Mouse (Mus musculus): ENCODE data around the gene Myom3. TPM values are rescaled to one million over a fixed set of nuclear protein-coding genes. Genes with fewer than 3 reads are reported as not detected.

Myom3 gene
- total RNA-seq, 2 experiments from 2014 or later, result 0.27 to 0.38 TPM

DNA sequence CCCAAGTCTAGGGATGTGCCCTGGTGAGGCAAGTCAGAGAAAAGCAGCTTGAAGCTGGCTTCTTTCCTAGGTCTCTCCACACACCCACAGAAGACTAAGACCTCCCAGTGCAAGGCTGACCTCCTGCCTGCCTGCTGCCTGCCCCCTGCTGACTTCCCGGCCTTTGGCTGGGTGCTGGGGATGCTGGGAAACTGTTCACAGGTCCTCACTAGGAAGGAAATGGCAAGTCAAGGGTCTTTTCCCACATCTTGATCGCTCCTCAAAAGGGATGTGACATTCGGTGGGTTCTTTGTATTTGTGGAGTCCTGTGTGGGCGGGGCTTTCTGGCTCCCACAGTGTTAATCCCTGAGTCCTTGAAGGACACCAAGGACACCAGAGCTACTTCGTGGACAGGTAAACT, 44.7 kb downstream of the Myom3 start:
- DNase-seq (ENCODE audit: low spot score in 2 of 2), result no peak

GRCm38 (mm10) chr4:135814896-135815295, 55.4 kb downstream of the Myom3 start:
- DNase-seq (ENCODE audit: low spot score in 2 of 2), result no peak

DNA sequence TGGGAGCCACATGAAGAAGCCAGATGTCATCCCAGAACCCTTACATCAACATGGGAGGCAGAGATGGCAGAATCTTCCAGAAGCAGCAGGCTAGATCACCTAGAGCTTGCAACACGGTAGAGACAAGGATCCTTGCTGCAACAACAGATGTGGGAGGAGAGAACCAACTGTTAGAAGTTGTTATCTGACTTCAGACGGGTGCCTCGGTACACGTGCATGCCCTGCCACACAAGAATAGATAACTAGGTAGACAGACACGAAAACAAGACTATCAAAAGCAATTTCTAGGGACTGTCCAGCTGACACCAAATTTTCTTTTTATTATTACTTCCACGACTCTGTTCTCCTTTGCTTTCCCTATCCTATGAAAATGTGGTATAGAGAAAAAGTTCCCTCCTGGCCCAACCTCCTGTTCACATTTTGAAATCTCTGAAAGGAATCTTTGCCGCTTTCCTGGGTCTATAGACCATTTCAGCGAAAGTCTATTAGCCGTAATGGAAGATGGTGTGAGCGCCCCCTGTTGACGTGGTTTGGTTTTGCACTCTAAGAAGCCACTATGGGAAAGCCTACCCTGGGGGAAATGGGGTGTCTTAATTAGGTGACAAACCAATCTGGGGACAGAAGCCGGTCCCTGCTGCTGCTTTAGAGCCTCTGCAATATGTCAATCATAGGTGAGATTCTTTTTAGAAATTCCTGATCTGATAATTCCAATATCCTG, 57.5 kb downstream of the Myom3 start:
- DNase-seq (ENCODE audit: low spot score in 2 of 2), result peak in 1 of 2 experiments; percentile 24

GRCm38 (mm10) chr4:135818366-135818765, 58.9 kb downstream of the Myom3 start:
- no peak for DNase-seq (ENCODE audit: low spot score in 2 of 2)

DNA sequence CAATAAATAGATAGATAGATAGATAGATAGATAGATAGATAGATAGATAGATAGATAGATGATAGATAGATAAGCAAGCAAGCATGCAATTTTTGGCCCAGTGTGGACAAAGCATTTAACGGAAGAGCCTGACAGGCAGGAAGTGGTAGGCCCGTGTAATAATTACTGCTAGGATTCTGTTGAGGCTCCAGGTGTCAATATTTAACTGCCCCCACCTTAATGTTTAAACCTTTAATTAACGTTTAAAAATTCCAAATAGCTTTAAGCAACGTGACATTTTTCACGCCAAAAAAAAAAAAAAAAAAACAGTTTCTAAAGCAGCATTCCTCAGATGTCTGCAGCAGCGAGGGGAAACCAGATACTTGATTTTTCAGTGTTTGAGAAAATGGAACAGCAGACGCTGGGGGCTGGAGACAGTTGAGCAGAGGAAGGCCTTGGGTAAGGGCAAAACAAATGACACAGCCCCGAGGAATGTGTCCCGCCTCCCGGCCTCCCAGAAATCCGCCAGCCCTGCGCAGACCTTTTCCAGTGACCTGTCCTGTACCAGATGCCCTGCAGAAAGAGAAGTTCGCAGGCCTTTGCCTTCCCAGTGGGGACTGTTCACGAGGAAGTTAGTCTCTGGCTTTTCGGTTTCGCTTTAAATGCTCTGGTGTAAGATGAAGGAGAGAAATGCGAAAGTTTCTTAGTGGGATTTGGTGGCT, 60.5 kb downstream of the Myom3 start:
- DNase-seq (ENCODE audit: low spot score in 2 of 2), result no peak

DNA sequence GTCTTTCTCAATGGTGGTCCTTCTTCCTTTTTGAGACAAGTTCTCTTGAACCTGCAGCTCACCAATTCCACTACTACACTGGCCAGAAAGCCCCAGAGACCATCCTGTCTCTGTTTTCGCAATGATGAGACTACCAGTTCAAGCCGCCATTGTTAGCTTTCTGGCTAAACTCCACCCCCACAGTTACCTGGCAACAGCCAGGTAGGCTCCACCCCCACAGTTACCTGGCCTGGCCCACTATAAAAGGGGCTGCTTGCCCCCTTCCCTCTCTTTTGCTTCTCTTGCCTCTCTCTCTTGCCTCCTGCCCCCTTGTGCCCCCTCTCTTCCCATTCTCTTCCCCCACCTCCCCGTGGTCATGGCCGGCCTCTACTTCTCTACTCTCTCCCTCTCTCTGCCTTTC, 62.3 kb downstream of the Myom3 start:
- DNase-seq (ENCODE audit: low spot score in 2 of 2), result no peak

GRCm38 (mm10) chr4:135823298-135823697, 63.8 kb downstream of the Myom3 start:
- no peak for DNase-seq (ENCODE audit: low spot score in 2 of 2)

- DNase-seq (ENCODE audit: low spot score in 2 of 2), result no peak
Observed at GRCm38 (mm10) chr4:135824254-135824653, 64.7 kb downstream of the Myom3 start.

DNA sequence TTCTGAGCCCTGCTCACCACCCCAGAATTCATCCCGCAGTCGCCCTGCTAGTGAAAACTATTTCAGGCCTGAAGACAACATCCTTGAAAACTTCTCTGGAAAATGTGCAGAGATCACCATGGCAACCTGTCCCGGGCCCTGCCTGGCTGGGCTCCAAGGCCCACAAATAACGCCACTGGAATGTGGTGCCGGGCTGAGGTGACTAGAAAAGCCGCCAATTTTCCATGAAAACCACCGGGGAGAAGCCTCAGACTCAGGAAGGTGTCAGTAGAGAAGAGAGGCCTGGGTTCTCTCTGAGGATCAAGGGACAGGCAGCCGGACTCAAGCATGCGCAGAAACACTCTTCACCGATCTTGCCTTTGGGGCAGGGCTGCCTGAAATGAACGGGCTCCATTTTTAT, 69.0 kb downstream of the Myom3 start:
- DNase-seq (ENCODE audit: low spot score in 2 of 2), result peak; percentile 21 to 56

DNA sequence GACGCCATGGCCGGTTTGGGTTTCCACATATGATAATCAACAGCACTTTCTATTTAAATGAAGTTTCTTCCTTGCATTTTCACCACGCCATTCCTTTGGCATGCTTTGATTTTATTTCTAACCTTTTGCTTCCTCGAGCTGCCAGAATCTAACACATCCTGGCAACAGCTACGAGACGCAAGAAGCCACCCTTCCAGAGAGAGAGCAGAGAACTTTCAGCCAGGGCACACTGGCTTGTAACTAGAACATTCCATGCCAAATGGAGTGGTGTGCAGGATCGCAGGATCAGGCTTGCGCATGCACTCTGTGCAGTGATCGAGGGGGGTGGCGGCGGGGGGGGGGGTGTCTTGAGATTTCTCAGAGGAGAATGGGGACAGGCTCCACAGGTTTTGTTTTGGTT, 72.6 kb downstream of the Myom3 start:
- DNase-seq (ENCODE audit: low spot score in 2 of 2), result no peak

DNA sequence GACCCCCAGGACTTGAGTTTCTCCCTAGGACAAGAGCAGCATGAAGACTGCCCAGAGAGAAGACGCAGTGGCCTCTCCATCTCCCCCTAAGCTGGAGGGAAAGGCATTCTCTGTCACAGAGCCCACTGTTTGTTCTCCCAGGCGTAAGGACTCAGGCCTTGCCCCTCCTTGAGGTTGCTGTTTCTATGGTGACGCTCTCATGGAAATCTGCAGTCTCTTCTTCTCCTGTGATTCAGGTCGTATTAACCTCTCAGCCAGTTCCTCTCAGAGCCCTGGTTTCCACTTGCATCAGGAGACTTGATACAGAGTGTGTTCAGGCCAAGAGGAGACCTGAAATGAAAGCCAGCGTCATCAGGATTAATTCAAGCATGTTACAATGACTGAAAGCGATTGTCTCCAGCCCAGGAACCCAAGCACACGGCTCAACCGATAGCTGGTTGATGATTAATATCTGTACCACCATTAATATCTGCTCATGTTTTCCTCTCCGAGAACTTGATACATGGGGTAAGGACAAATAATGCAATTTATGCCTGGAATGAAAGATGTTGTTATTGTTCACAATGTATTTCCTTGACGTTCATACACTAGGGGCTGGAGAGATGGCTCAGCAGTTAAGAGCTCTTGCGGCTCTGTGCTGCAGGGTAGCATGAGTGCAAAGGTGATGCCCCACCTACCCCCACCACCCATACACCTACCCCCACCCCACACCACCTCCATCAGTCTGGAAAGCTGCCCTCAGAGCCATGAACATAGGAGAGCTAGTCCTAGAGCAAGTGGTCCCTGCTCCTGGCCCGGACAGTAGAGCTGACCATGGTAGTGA, 74.0 kb downstream of the Myom3 start:
- no peak for DNase-seq (ENCODE audit: low spot score in 2 of 2)

- DNase-seq (ENCODE audit: low spot score in 2 of 2), result no peak
Observed at GRCm38 (mm10) chr4:135834124-135834717, 74.7 kb downstream of the Myom3 start.

DNA sequence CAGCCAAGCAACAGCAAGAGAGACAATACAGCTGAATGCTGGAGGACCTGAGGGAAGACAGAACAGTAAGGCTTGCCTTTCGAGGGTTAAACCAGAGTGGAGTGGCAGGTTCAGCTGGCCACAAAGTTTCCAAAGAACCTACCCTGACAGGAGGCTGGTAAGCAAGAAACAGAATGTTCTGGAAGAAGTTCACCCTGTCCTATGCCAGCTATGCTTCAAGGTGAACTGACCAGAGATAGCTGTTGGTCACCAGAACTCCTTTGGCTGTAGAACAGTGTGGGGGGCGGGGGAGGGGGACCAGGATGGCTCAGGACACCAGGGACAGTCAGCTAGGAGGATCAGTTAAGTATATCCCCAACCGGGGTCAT, 79.4 kb downstream of the Myom3 start:
- no peak for DNase-seq (ENCODE audit: low spot score in 2 of 2)

- DNase-seq (ENCODE audit: low spot score in 2 of 2), result peak in 1 of 2 experiments; percentile 34
Observed at GRCm38 (mm10) chr4:135839293-135840011, 79.9 kb downstream of the Myom3 start.

DNA sequence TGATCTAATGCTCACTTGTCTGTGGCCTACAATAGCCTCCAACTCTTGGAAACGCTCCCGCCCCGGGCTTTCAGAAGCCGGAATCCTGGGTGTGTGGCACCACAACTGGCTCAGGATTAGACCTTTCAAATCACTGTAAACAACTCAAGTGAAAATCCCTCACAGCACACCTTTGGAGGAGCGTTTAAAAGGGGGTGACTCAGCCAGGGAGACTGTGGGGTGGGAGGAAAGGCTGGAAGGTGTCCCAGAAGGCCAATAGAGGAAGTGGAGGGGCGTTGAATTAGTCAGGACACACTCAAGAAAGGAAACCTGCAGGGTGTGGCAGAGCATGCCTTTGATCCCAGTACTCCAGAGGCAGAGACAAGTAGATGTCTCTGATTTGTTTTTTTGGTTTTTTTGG, 84.9 kb downstream of the Myom3 start:
- DNase-seq (ENCODE audit: low spot score in 2 of 2), result no peak

GRCm38 (mm10) chr4:135847581-135847980, 88.1 kb downstream of the Myom3 start:
- no peak for DNase-seq (ENCODE audit: low spot score in 2 of 2)

- DNase-seq (ENCODE audit: low spot score in 2 of 2), result peak; percentile 81 to 90
Observed at GRCm38 (mm10) chr4:135850411-135851095, 91.0 kb downstream of the Myom3 start.

GRCm38 (mm10) chr4:135851942-135852341, 92.4 kb downstream of the Myom3 start:
- DNase-seq (ENCODE audit: low spot score in 2 of 2), result no peak

- peak; percentile 61 to 78 for DNase-seq (ENCODE audit: low spot score in 2 of 2)
Observed at GRCm38 (mm10) chr4:135853987-135854546, 94.6 kb downstream of the Myom3 start.

DNA sequence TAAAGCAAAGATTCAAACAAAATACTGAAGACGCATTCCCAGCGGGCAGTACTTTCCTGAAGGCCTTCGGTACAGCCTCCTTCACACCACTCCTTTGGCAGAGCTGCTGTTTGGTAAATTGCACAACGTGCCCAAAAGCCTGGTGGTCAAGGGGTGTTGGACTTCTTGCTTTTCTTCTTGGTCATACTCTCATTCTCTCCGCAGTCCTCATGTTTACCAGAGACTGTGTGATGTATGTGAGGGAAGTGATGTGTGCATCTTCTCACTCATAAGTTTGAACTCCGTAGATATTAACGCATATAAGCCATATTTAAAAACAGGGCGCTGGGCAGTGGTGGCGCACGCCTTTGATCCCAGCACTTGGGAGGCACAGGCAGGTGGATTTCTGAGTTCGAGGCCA, 95.1 kb downstream of the Myom3 start:
- no peak for DNase-seq (ENCODE audit: low spot score in 2 of 2)

All from layer of hippocampus, adult 18-20 months (tissue).